Mouse (Mus musculus): ENCODE measurements at regions not wholly inside any gene's neighbourhood (a gene's known extent, or its start where the extent isn't known, plus 50 kb on each side); places are given as distances from the start of the nearest gene placed in this dataset.

DNA sequence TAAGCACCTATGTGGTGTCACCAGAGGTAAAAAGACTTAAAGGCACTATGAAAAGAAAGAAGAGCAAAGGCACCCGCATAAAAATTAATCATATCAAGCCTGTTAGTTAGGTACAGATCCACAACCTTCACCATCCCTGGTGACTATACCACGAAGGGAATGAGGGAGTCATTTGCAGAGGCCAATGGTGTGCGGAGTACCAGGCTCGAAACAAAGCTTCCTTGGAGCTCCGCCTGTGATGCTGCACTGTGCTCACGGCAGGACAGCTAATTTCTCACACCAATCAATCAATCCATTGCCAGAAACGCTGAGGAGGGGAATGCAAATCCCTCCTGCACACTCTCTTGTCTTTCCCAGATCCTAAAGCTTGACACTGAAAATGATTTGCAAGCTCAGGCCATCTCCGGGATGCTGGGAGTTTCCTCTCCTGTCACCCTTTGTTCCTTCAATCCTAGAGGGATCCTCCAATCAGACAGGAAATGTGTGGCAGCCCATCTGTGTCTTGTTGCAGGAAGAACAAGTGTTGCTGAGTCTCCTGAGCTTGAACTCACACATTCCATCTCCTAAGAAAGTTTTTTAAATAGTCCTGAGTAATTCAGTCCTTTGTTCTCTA, 653.6 kb downstream of the Diaph3 start:
- Histone ChIP-seq H3K9me3 (no peaks in the 10 kb centered on the region), H3K4me2 (replicated peaks) (no peak overlapping the region), H3K27me3 (no peaks in the 10 kb centered on the region), H3K4me1 (peaks cover 18% of the 10 kb centered on the region), H3K36me3 (no peaks in the 10 kb centered on the region), H3K27ac (replicated peaks) (no peak overlapping the region), H3K9ac (replicated peaks) (no peak overlapping the region), H3K4me3 (no peak overlapping the region)
- WGBS = 50% methylated on average over 8 of the region's 8 CpGs
- no peak for ATAC-seq (replicated peaks)

GRCm38 (mm10) chr14:86484247-86484646, 656.8 kb downstream of the Diaph3 start:
- no peak overlapping the region for H3K27ac ChIP-seq (replicated peaks)
- H3K9me3 ChIP-seq = no peaks in the 10 kb centered on the region
- H3K9ac ChIP-seq (replicated peaks) = no peak overlapping the region
- H3K4me3 ChIP-seq = no peak overlapping the region
- no peak for ATAC-seq (replicated peaks)
- H3K4me1 ChIP-seq = peaks cover 4% of the 10 kb centered on the region; the same call in 1 of the 2 replicates
- 71% methylated on average over 5 of the region's 5 CpGs for WGBS
- no peak overlapping the region for H3K4me2 ChIP-seq (replicated peaks)
- H3K36me3 ChIP-seq = no peaks in the 10 kb centered on the region
- no peaks in the 10 kb centered on the region for H3K27me3 ChIP-seq

- Histone ChIP-seq H3K27me3 (no peaks in the 10 kb centered on the region), H3K4me2 (replicated peaks) (no peak overlapping the region), H3K9me3 (no peaks in the 10 kb centered on the region), H3K27ac (replicated peaks) (no peak overlapping the region), H3K9ac (replicated peaks) (no peak overlapping the region), H3K36me3 (no peaks in the 10 kb centered on the region), H3K4me1 (no peaks in the 10 kb centered on the region), H3K4me3 (no peak overlapping the region)
- no peak for ATAC-seq (replicated peaks)
- 93% methylated on average over 1 of the region's 1 CpGs for WGBS
Measured at GRCm38 (mm10) chr14:86473604-86474003, 667.4 kb downstream of the Diaph3 start.

- Histone ChIP-seq H3K4me1 (no peaks in the 10 kb centered on the region), H3K4me3 (no peak overlapping the region), H3K27me3 (no peaks in the 10 kb centered on the region), H3K4me2 (replicated peaks) (no peak overlapping the region), H3K27ac (replicated peaks) (no peak overlapping the region), H3K9ac (replicated peaks) (no peak overlapping the region), H3K9me3 (no peaks in the 10 kb centered on the region), H3K36me3 (no peaks in the 10 kb centered on the region)
- ATAC-seq (replicated peaks) = no peak
- WGBS = 59% methylated on average over 4 of the region's 4 CpGs
Measured at GRCm38 (mm10) chr14:86470462-86470861, 670.6 kb downstream of the Diaph3 start.

DNA sequence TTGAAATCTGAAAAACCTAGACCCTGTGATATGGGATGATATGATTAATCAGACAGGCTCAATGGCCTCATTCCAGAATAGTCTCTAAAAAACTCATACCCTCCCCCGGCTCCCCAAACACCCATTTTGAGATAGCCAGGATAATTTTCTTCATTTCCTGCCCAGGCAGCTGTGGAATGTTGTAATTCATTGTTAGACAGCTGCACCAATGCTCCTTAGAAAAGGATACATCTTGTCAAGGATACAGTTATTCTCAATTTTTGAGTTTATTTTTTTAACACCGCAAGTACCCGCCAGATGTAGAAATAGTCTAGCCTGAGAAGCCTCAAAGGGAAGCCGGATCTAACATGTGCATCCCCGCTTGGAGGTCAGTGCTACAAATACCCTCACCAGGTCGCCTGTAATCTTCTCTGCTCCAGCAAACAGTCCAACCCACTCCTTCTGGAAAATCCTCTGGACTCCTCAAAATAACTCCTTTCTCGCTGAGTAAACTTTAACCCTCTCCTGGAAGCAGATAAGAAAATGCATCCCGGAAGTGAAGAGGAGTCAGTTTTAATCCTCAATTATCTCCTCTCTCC, 673.1 kb downstream of the Diaph3 start:
- Histone ChIP-seq H3K4me3 (no peak overlapping the region), H3K27me3 (no peaks in the 10 kb centered on the region), H3K9ac (replicated peaks) (no peak overlapping the region), H3K9me3 (no peaks in the 10 kb centered on the region), H3K36me3 (no peaks in the 10 kb centered on the region), H3K4me2 (replicated peaks) (no peak overlapping the region), H3K4me1 (no peaks in the 10 kb centered on the region), H3K27ac (replicated peaks) (no peak overlapping the region)
- ATAC-seq (replicated peaks) = no peak
- WGBS = 53% methylated on average over 8 of the region's 8 CpGs

DNA sequence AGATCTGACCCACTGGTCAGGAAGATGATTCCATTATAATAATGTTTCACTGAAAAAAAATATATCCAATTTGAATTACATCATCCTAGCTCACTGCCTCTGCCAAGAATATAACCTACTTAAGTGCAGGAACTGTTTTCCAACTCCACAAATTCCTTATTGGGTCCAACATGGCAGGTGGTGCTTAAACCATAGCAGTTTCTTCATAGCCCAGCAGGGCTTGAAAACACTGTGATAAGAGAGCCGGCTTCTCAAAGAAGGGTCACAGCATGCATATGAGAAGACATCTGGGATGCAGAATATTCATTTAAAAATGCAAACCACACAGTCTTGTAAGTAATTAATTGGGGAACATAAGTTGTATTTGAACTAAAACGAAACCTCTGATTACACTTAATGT, 677.6 kb downstream of the Diaph3 start:
- Histone ChIP-seq H3K36me3 (no peaks in the 10 kb centered on the region), H3K9ac (replicated peaks) (no peak overlapping the region), H3K4me3 (no peak overlapping the region), H3K4me1 (no peaks in the 10 kb centered on the region), H3K4me2 (replicated peaks) (no peak overlapping the region), H3K9me3 (no peaks in the 10 kb centered on the region), H3K27me3 (no peaks in the 10 kb centered on the region), H3K27ac (replicated peaks) (no peak overlapping the region)
- 0 out of 2 replicates have a peak, but pooled peaks have one; percentile 57 for ATAC-seq (replicated peaks)
- WGBS = 49% methylated on average over 2 of the region's 2 CpGs

GRCm38 (mm10) chr14:86453142-86453541, 687.9 kb downstream of the Diaph3 start:
- no peak overlapping the region for H3K4me3 ChIP-seq
- no peaks in the 10 kb centered on the region for H3K4me1 ChIP-seq

DNA sequence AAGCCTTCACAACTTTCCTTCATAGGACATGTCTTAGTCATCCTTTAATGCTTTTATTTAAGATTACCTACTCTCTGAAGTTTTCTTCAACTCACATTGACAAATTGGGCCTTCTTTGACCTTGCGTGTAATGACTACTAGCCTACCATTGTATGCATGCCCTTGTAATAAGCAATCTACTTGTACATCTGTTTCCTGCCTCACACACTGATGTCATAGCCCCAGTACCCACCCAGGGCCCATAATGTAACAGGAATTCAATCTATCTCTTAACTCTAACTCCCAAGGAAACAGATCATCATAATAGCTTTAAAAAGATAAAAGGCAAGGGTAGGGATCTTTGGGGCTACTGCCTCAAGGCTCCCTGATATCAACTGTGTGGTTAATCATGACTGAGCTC, 690.4 kb downstream of the Diaph3 start:
- no peak for ATAC-seq (replicated peaks)
- Histone ChIP-seq H3K9ac (replicated peaks) (no peak overlapping the region), H3K27ac (replicated peaks) (no peak overlapping the region), H3K36me3 (no peaks in the 10 kb centered on the region), H3K4me2 (replicated peaks) (no peak overlapping the region), H3K9me3 (no peaks in the 10 kb centered on the region), H3K27me3 (no peaks in the 10 kb centered on the region), H3K4me1 (no peaks in the 10 kb centered on the region), H3K4me3 (no peak overlapping the region)
- 93% methylated on average over 1 of the region's 1 CpGs for WGBS

More at GRCm38 (mm10) chr14:86453142-86453541, 687.9 kb downstream of the Diaph3 start:
- H3K27me3 ChIP-seq = no peaks in the 10 kb centered on the region
- no peaks in the 10 kb centered on the region for H3K36me3 ChIP-seq
- ATAC-seq (replicated peaks) = no peak
- no peak overlapping the region for H3K4me2 ChIP-seq (replicated peaks)
- H3K27ac ChIP-seq (replicated peaks) = no peak overlapping the region
- no peak overlapping the region for H3K9ac ChIP-seq (replicated peaks)
- WGBS = 80% methylated on average over 2 of the region's 2 CpGs
- no peaks in the 10 kb centered on the region for H3K9me3 ChIP-seq

- Histone ChIP-seq H3K27me3 (no peaks in the 10 kb centered on the region), H3K9me3 (no peaks in the 10 kb centered on the region), H3K4me1 (peaks cover 17% of the 10 kb centered on the region), H3K4me2 (replicated peaks) (no peak overlapping the region), H3K36me3 (no peaks in the 10 kb centered on the region), H3K9ac (replicated peaks) (no peak overlapping the region), H3K27ac (replicated peaks) (no peak overlapping the region), H3K4me3 (no peak overlapping the region)
- no peak for ATAC-seq (replicated peaks)
- WGBS = 83% methylated on average over 4 of the region's 4 CpGs
Measured at GRCm38 (mm10) chr14:86445139-86445538, 695.9 kb downstream of the Diaph3 start.

- Histone ChIP-seq H3K27me3 (no peaks in the 10 kb centered on the region), H3K4me3 (no peak overlapping the region), H3K27ac (replicated peaks) (no peak overlapping the region), H3K9me3 (no peaks in the 10 kb centered on the region), H3K4me1 (peaks cover 17% of the 10 kb centered on the region), H3K4me2 (replicated peaks) (no peak overlapping the region), H3K36me3 (no peaks in the 10 kb centered on the region), H3K9ac (replicated peaks) (no peak overlapping the region)
- WGBS = 25% methylated on average over 5 of the region's 5 CpGs
- ATAC-seq (replicated peaks) = no peak
Measured at GRCm38 (mm10) chr14:86443921-86444835, 696.9 kb downstream of the Diaph3 start.

DNA sequence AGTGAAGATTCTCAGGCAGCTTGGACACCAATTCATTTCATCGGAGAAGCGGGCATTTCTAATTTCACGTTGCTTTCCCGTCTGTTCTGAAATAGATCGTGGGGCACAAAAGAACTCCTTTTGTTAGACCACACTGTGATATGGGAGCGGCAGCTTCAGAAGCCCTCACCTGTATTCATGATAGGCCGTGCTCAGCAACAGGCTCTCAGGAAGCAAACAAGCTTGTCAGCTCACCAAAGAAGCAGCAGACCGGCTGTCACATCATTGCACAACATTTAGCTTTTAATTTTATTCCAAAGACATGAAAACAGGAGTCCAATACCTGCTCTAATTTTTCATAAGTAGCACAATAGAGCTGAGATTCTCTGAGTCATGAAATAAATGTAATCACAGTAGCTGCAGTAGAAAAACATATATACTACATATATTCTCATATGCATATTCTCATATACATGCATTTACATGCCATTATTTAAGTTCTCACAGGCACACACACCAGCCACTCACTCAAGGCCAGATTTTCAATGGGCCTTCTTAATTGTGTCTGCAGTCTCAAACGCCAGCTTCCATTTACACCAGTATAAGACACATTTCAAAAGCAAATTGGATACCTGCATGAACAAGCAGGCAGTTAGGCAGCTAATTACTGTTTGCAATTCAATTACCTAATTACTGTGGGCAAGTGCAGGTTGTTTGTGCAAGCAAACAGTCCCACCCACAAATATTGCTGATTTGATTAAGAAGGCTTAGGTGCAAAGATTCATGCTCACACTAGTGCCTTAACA, 698.9 kb downstream of the Diaph3 start:
- no peak overlapping the region for H3K4me2 ChIP-seq (replicated peaks)
- H3K9me3 ChIP-seq = no peaks in the 10 kb centered on the region
- H3K27me3 ChIP-seq = no peaks in the 10 kb centered on the region
- ATAC-seq (replicated peaks) = peak; percentile 90
- no peak overlapping the region for H3K4me3 ChIP-seq
- H3K36me3 ChIP-seq = no peaks in the 10 kb centered on the region
- H3K27ac ChIP-seq (replicated peaks) = peak overlapping the region; percentile 33; the same call in 1 of the 2 replicates
- H3K9ac ChIP-seq (replicated peaks) = no peak overlapping the region
- peaks cover 17% of the 10 kb centered on the region for H3K4me1 ChIP-seq
- 36% methylated on average over 9 of the region's 9 CpGs for WGBS

DNA sequence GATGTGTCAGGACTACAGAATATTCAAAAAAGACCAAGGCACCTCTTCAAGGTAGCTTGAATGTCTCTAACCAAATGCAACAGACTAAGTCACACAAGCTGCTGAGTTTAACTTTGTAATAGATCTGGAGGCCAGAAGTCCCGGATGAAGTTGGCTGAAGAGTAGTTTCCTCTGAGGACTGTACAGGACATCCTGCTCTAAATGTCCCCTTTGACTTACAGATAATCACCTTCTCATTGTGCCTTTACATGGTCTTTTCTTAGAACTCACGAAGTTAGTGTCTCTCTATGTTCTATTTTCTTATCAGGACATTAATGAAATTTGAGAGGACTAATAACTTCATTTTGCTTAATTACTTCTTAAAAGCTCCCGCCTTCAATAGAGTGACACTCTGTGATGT, 703.7 kb downstream of the Diaph3 start:
- Histone ChIP-seq H3K36me3 (no peaks in the 10 kb centered on the region), H3K4me2 (replicated peaks) (no peak overlapping the region), H3K27ac (replicated peaks) (no peak overlapping the region), H3K4me1 (peaks cover 10% of the 10 kb centered on the region), H3K27me3 (no peaks in the 10 kb centered on the region), H3K9ac (replicated peaks) (no peak overlapping the region), H3K9me3 (no peaks in the 10 kb centered on the region), H3K4me3 (no peak overlapping the region)
- 81% methylated on average over 3 of the region's 3 CpGs for WGBS
- ATAC-seq (replicated peaks) = no peak
